Mouse (Mus musculus) bone marrow, adult 2 months (tissue): Measurements from ENCODE around the gene Wasf1.

Experiments used
- CTCF ChIP-seq: fragments of 200-500 bp; IDR thresholded peaks from 2 replicates; pipeline ENCODE4 v1.5.1; 2011; ENCODE audit warnings: low read length, control low read depth; ENCODE audit not compliant: control insufficient read depth, insufficient read depth
- POLR2A ChIP-seq: fragments of 200-500 bp; IDR thresholded peaks from 2 replicates; pipeline ENCODE4 v1.6.1; 2011; ENCODE audit warnings: low read depth, mild to moderate bottlenecking, control low read depth, low read length, borderline replicate concordance; ENCODE audit not compliant: control insufficient read depth

DNA sequence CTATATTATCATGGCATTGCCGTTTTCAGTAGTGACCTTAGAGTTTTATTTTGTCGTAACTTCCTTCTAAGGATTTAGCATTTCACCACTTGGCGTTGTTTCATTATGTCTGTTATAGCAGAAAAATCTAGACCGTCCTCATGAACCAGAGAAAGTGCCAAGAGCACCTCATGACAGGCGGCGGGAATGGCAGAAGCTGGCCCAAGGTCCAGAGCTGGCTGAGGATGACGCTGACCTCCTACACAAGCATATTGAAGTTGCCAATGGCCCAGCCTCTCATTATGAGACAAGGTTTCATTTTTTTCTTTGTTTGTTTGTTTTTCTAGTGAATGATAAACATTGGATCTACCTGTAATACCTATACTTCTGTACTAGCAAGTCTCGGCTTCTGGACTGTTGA lies 49.7 kb downstream of the Wasf1 start:
- TF ChIP-seq POLR2A: no peak
- TF ChIP-seq CTCF: no peak
